Mouse (Mus musculus): ENCODE measurements around the gene Plppr5.

GRCm38 (mm10) chr3:117664316-117664715 lies 89.7 kb downstream of the Plppr5 start:
- no peak for TF ChIP-seq GATA1 (IDR thresholded peaks at IDR 0.05; ENCODE audit: borderline replicate concordance, low read length)
- no peak for TF ChIP-seq FLI1 (IDR thresholded peaks at IDR 0.05; ENCODE audit: low read length)
